Mouse (Mus musculus): ENCODE data around the gene C77080.

Gene C77080

GRCm38 (mm10) chr4:129235147-129235546, 26.1 kb downstream of the C77080 start:
- no peak for TF ChIP-seq GATA4 (IDR thresholded peaks at IDR 0.05; ENCODE audit: insufficient replicate concordance, low read length)

DNA sequence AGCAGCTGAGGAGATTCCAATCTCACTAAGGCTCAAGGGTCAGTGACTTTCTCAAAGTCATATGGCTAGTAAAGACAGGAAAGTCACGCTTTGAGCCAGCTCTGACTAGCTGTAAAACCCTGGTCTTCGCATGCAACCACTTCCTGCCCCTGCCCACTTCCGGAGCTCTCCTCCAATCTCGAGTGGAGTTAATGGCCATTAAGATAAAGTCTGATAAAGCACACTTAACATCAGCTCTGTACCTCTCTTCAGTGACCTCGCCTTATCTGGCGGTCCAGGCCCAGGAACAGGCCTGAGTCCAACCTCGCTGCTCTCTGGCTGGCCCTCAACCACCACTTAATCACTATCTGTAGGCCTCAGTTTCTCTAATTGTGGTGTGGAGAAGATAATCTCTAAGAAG, 26.7 kb downstream of the C77080 start:
- no peak for TF ChIP-seq GATA4 (IDR thresholded peaks at IDR 0.05; ENCODE audit: insufficient replicate concordance, low read length)

GRCm38 (mm10) chr4:129232561-129233360, 28.4 kb downstream of the C77080 start:
- no peak for TF ChIP-seq GATA4 (IDR thresholded peaks at IDR 0.05; ENCODE audit: insufficient replicate concordance, low read length)

GRCm38 (mm10) chr4:129231594-129232450, 29.4 kb downstream of the C77080 start:
- no peak for TF ChIP-seq GATA4 (IDR thresholded peaks at IDR 0.05; ENCODE audit: insufficient replicate concordance, low read length)

- TF ChIP-seq GATA4 (IDR thresholded peaks at IDR 0.05; ENCODE audit: insufficient replicate concordance, low read length): no peak
Measured at GRCm38 (mm10) chr4:129230926-129231325, 30.3 kb downstream of the C77080 start.

DNA sequence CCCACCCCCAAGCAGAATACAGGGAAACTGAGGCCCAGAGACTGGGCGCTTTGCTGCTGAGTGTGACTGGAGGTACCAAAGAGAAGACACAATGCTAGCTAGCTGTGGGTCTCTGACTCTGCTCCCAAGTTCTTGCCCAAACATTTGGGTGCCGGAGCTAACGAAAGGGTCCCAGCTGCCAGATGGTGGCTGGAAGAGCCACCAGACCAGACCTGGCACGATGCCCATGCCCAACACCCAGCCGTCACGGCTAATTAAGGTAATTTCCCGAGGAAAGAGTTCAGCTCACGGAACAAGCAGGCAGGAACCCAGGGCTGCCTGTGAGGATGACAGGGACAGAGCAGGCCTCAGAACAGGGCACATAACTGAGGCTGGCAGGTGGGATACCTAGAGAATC, 33.2 kb downstream of the C77080 start:
- TF ChIP-seq GATA4 (IDR thresholded peaks at IDR 0.05; ENCODE audit: insufficient replicate concordance, low read length): no peak

- no peak for TF ChIP-seq GATA4 (IDR thresholded peaks at IDR 0.05; ENCODE audit: insufficient replicate concordance, low read length)
Measured at GRCm38 (mm10) chr4:129227170-129227984, 33.8 kb downstream of the C77080 start.

GRCm38 (mm10) chr4:129226441-129226963, 34.7 kb downstream of the C77080 start:
- TF ChIP-seq GATA4 (IDR thresholded peaks at IDR 0.05; ENCODE audit: insufficient replicate concordance, low read length): no peak

DNA sequence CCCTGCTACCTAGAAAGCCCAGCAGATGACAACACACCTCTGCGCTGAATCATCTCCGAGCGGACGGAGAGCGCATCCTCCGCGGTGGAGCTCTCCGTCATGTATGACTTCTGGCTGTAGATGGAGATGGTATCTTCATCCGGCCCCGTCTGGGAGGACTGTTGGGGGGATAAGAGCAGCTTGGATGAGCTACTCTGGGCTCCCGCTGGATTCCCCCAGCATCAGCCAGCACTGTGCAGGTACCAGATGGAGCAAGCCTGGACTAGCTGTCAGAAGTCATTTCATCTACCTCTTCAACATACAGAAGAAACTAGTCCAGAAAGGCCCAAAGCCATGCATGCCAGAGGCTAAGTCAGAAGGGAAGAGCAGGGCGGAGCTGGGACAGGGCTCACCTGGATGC, 35.9 kb downstream of the C77080 start:
- TF ChIP-seq GATA4 (IDR thresholded peaks at IDR 0.05; ENCODE audit: insufficient replicate concordance, low read length): no peak

DNA sequence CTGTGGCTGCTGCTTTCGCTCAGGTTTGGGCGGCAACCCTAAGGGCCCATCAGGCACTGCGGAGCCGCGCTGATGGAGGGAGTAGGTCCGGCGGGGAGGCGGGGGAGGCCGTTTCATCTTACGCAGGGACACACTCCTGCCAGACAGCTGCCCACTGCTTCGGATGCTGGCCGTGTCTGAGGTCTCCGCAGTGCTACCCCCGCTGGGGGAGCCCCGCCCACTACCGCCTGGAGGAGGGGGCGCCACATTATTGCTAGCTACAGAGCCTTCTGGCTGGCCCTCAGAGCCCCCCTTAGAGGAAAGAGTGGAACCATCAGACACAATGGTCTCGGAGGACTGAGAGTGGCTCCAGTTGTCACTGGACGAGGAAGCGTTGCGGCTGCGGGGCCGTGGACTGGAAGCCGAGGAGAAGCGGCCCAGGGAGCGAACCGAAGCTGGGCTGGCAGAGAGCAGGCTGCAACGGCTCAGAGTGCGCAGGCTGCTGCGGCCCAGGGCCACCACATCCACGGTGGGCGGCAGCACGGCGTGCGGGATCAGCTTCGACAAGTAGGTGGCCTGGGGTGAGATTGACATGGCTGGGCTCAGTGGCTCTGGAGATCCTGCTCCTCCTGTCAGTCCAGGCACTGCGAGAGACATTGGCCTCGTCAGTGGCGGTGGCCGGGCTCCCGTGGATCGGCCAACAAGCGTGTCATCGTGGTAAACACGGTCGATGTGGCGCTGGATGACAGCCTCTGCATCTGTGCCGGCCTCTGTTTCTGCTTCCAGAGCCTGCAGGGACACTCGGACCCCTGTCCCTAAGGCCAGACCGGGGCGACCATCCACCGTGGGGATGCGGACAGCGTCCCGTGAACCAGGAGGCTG, 37.6 kb downstream of the C77080 start:
- TF ChIP-seq GATA4 (IDR thresholded peaks at IDR 0.05; ENCODE audit: insufficient replicate concordance, low read length): no peak

DNA sequence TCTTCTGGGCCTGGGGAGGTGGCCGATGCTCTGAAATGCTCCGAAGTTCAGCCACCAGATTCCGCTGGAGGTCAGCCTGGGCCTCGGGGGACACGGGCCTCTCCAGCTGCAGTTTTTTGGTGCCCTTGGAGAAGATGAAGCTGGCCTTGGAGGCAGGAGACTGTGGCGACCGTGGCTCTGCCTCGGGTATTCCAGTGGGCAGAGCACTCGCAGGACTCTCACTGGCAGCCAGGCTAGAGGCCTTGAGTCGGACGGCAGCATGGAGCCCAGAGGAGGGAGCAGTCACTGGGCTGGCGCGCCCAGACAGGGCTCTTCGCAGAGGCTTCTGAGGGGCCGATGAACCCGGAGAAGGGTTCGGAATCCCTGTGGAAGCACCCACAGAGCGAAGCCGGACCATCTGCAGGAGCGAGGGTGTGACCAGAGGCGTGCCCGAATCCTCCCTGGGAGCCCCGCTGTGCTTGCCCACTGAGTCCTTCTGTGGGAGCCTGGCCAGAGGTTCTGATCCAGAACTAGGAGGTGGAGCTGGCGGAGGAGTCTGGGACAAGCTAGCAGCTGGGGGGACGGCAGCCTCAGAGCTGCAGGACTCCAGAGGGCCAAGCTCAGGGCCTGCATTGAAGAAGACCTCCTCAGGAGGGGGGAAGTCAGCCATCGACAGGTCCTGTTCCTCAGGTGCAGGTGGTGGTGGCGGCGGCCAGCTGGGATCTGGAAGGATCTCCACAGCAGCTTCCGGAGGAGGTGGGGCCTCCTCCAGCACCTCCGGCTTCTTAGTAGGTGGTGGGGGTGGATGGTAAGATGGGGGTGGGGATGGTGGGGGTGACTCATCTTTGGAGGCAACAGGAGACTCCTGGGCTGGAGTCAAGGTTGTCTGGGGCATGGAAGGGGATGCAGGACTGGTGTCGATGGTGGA, 38.9 kb downstream of the C77080 start:
- TF ChIP-seq GATA4 (IDR thresholded peaks at IDR 0.05; ENCODE audit: insufficient replicate concordance, low read length): no peak

DNA sequence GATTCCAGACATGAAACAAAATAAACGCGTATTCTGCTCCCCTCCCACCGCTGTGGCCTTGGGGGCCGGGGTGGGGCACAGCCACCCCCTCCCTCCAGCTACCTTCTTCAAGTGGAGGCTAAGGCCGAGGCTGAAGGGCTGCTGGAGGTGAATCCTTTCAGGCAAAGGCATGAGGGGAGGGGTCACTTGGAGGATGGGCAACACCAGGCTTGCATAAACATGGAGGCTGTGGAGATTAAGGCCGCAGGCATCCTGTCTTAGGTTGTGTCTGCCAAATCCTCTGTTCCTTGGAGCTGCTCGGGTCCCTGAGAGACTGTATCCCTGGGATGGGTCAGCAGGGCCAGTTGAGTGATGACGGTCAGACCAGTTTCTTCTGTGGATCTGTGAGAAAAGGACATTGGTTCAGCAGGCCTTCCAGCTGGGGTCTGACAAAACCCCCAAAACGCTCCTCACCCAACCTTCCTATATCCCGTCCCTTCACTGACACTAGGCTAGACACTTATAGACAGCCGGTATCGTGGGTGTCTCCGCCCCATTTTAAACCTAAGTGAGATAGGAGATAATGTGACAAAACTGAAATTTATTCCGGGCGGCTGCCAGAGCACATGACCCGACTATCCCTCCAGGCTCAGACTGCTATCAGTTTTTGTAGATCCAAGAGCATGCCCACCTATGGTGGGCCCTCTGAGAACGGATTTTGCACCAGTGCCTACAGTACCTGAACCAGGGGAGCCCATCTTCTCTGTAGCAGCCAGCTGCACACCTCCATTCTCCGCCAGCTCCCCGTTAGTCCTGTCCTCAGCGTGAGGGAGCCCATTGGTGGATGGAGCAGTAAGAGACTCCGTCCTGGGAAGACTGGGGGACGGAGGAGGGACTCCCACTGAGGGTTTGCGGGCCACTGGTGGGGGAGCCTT, 39.9 kb downstream of the C77080 start:
- no peak for TF ChIP-seq GATA4 (IDR thresholded peaks at IDR 0.05; ENCODE audit: insufficient replicate concordance, low read length)

Data from liver, adult (tissue).